Mouse (Mus musculus): ENCODE results near the gene Dmkn.
"Not testable (repeated sequence)": the region's sequence is repeated elsewhere in the genome, so short reads cannot be mapped to it uniquely, and the experiment has no call there.

Dmkn gene

DNA sequence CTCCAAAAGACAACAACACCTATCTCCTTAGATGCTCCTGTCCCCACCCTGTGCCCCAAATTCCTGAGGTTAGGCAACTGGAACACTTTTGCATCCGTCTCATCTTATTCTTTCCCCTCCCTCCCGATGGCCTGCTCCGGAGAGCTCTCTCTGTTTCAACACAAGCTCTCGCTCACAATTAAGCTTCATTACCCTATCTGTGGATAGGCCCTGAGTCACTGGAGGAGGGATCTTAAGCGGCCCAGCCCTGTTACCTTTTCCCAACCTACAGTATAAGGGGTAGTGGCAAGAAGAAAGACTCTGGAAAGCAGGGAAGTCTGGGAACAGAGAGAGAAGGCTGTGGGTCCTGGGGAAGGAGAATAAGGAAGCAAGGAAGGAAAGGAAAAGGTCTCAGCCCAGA, at the start of gene Dmkn:
TSS of gene Dmkn (plus strand) at position 301 of the 400 bp plus-strand sequence.
- no peak for DNase-seq (ENCODE audit: low spot score)

DNA sequence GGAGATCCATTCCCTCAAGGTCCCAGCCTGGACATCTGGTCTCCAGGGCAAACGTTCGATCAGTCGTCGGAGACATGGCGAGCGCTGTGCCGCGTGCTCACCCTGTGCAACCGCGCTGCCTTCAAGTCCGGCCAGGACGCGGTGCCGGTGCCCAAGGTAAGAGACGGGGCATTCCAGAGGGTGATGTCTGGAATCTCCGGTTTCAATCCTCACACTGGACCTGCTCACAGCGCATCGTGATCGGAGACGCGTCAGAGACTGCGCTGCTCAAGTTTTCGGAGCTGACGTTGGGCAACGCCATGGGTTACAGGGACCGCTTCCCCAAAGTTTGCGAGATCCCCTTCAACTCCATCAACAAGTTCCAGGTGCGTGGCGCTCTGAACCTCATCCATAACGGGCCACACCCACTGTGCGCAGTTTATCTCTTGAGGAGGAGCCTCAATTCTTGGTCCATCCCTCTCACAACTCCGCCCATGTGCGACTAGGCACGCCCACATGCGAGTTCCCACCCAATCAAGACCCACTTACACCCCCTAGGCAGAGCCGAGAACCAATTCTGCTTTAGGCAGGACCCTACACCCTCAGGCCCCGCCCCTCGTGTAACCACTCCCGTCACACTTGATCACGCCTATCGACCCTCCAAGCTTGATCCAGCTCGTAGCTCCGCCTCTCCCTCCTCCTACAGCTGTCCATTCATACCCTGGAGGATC, 46.4 kb upstream of the Dmkn start:
- DNase-seq (ENCODE audit: low spot score): peak; percentile 91

DNA sequence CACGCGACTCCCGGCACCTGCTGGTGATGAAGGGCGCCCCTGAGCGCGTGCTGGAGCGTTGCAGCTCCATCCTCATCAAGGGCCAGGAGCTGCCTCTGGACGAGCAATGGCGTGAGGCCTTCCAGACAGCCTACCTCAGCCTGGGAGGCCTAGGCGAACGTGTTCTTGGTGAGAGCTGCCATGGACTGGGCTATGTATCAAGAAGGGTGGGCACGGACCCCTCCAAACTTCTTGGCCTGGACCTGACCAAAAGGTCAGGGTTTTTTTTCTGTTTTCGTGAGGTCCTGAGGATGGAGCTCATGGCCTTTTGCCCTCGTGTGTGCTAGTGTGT, 45.9 kb upstream of the Dmkn start:
- no peak for DNase-seq (ENCODE audit: low spot score)

GRCm38 (mm10) chr7:30719669-30720068, 43.9 kb upstream of the Dmkn start:
- no peak for DNase-seq (ENCODE audit: low spot score)

GRCm38 (mm10) chr7:30721286-30721685, 42.3 kb upstream of the Dmkn start:
- no peak for DNase-seq (ENCODE audit: low spot score)

GRCm38 (mm10) chr7:30723274-30723953, 40.1 kb upstream of the Dmkn start:
- no peak for DNase-seq (ENCODE audit: low spot score)

DNA sequence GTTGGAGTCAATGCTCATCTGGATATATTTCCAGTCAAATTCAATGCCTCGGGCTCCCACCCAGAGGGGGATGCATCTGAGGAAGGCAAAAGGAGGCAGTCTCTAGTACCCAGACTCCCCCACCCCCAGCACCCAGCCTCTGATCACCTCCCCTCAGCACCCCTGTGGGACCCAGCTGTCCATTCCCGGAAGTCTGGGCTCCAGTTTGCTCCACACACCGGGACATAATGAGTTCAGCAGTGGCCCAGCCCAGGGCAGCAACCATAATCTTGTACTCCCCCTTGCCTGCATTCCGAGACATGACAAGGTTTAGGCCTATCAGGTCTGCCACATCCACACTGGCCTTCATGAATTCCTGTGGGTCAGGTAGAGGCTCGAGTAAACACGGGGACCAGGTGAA, 35.3 kb upstream of the Dmkn start:
- DNase-seq (ENCODE audit: low spot score): no peak

GRCm38 (mm10) chr7:30728739-30729395, 34.7 kb upstream of the Dmkn start:
- no peak for DNase-seq (ENCODE audit: low spot score)

DNA sequence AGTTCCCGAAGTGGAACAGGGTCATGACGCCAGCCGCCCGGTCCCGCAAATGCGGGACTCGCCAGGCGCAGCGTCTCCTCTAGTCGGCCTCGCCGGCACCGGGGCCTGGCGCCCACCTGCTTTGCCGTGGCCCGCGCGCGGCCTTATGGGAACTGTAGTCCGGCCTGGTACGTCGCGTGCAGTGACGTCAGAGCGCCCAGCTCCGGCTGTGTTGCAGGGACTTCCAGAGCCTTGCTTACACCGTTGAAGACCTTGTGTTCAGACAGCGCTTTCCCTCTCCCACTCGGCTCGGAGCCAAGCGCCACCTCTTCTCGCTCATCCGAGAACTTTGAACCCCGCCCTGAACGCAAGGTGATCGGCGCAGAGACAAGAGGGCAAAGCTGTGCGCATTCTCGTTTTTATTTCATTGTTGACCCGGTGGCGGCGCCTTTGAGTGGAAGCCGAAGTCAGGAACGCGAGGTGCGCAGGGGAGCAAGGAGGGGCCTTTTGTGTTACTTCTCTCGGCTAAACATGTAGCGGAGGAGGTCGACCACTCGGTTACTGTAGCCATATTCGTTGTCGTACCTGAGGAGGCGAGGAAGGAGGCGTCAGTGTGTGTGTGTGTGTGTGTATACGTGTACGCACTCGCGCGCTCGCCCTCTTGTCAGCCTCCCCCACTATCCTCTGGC, 34.0 kb upstream of the Dmkn start, which contains the start of gene Tmem147:
TSS of gene Tmem147 (minus strand) at position 145 of the 668 bp plus-strand sequence.
- DNase-seq (ENCODE audit: low spot score): peak; percentile 94

GRCm38 (mm10) chr7:30730064-30730722, 33.4 kb upstream of the Dmkn start:
- DNase-seq (ENCODE audit: low spot score): not testable (repeated sequence)

- DNase-seq (ENCODE audit: low spot score): no peak
Observed at GRCm38 (mm10) chr7:30736211-30736610, 27.3 kb upstream of the Dmkn start.

DNA sequence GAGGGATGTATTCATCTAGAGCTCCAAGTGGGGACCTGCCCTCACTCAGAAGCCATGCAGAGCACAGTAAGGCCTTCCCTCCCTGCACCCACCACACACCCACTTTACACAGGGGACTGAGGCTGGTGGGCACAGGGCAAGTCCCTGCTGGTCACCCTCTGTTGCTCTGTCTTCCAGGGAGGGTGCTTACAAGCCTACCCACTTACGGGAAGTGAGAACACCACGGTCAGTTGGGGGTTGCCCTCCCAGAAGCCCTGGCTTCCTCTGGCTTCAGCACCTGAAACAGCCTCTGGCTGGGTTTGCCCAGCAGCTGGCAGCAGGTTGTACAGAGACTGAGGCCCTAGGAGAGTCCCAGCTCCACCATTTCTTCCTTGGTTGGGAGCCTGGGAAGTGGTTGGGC, 21.0 kb upstream of the Dmkn start:
- DNase-seq (ENCODE audit: low spot score): not testable (repeated sequence)

DNA sequence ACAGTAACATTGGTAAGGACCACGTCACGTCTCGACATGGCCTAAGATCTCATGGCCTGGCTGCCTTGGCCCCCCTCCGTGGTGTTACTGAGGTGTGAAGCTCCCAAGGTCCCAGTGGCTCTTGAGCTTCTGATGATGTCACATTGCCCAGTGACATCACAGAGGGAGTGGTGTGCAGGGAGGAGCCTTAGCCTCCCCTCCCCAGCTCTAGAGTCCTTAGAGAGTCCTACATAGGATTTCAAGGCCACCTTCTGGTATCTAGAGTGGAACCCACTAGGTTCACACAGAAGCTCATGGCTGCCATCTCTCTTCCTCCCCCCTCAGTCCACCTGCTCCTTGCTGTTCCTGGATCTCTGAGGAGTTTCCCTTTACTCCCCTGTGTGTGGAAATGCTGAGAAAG, 19.9 kb upstream of the Dmkn start, which contains the start of gene Gapdhs:
TSS of gene Gapdhs (minus strand) at position 65 of the 400 bp plus-strand sequence.
- not testable (repeated sequence) for DNase-seq (ENCODE audit: low spot score)

GRCm38 (mm10) chr7:30744022-30744598, 19.4 kb upstream of the Dmkn start:
- no peak for DNase-seq (ENCODE audit: low spot score)

DNA sequence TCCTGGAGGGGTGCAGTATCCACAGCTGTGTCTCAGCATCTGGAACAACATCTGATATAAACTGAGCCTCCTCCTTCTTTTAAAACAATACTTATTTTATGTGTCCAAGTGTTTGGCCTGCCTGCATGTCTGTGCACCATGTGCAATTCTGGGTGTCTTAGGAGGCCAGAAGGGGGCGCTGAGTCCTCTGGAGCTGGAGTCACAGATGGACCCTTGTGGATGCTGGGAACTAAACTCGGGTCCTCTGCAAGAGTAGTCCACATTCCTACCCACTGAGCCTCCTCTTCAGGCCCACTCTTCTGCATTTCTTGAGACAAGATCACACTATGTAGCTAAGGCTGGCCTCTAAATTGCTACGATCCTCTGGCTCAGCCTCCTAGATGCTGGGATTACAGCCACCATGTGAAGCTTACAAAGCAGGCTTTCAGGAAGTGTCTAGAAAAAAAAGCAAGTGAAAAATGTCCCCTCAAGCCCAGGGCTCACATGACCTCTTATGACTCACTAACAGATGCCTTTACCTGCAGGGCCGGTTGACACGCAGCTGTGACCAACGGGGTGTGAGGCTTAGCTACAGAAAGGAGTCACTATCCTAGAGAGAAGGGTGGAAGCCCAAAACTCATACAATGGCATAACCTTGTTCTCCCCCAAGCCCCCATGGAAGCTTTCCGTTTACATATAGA, 15.9 kb upstream of the Dmkn start:
- no peak for DNase-seq (ENCODE audit: low spot score)

DNA sequence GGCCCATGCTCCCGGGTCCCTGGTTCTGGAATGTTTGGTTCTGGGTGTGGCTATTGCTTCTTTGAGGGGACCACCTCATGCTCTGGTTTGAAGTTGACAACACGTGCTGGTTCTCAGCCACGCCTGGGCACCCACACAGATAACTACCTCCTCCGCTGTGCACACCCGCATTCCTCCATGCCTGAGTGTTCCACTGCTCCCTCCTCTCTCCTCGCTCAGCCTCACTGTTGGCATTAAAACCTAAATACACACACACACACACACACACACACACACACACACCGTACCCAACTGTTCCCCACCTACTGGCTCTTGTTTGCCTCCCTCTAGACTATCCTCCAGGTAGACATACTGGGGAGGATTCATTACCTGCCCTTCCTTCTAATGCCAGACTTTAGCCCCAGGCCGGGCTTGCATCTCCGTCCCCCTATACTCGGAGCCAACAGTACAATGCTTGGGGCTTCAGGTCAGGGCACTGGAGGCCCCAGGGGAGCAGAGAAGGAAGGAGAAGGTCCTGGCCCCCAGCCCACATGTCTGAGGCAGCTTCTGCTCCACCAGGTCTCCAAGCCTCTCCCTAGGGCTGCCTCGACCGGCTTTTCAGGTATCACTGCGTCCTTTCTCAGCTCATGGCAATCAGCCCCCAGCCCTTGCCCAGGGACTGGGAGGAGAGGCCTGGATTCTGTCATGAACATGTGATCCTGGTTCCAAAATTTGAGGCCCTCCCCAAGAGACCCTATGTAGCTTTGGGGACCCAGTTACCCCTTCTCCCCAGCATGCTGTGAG, 13.5 kb upstream of the Dmkn start:
- no peak for DNase-seq (ENCODE audit: low spot score)

- no peak for DNase-seq (ENCODE audit: low spot score)
Observed at GRCm38 (mm10) chr7:30751086-30751669, 12.4 kb upstream of the Dmkn start, which contains the start of gene Sbsn. TSS of gene Sbsn (plus strand) at chr7:30751471.

DNA sequence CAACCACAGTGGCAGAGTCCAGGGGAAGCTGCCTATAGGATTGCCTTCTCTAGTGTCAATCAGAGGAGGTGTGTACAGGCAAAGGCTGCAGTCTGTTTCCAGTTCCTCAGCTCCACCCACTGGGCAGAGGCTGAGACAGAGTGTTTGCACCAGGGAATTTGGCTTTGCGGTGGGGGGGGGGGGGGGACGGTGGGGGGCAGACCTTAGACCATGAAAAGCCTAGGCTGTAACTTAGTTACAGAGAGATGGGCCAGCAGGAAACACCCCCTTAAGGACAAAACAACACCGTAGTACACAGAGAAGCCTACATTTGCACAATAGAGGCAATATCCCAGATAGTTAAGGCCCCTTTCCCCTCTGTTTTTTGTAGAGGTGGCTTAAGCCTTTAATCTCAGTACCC, 6.6 kb upstream of the Dmkn start:
- DNase-seq (ENCODE audit: low spot score): no peak

DNA sequence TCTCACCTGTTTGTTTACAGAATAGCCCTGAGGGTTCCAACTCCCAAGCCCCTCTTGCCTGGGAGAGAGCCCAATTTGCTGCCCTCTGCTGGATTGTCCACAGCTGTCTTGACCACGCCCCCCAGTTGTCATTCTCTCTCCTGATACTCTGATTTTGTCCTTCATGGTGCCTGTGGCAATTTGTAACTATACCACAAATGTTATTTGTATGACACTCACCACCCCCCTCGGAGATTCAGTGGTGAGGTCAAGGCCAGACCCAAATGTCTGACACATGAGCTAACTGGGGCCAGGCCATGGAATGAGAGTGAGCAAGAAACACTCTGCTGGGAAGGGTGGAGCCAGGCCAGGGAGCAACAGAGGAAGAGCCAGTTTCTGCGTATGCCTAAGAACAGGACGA, 4.7 kb upstream of the Dmkn start:
- DNase-seq (ENCODE audit: low spot score): no peak

Measured in ovary, adult 18-20 months (tissue).